Mouse (Mus musculus) adrenal gland, adult 8-10 months (tissue): ENCODE measurements around the gene D430042O09Rik. TPM values are rescaled to one million over a fixed set of nuclear protein-coding genes. Genes with fewer than 3 reads are reported as not detected.

Experiments
- DNase-seq: peaks from one replicate; pipeline ENCODE4 v3.0.0; 2022
- total RNA-seq, 4 experiments: library from RNA; stranded (reverse); gene quantifications; 2 replicates each; pipeline ENCODE4 v1.2.4; 2022

D430042O09Rik gene
- total RNA-seq, 4 experiments from 2014 or later: 29.6 to 39.5 (median 34.4) TPM

GRCm38 (mm10) chr7:125812721-125813120 lies 105.0 kb downstream of the D430042O09Rik start:
- no peak for DNase-seq

DNA sequence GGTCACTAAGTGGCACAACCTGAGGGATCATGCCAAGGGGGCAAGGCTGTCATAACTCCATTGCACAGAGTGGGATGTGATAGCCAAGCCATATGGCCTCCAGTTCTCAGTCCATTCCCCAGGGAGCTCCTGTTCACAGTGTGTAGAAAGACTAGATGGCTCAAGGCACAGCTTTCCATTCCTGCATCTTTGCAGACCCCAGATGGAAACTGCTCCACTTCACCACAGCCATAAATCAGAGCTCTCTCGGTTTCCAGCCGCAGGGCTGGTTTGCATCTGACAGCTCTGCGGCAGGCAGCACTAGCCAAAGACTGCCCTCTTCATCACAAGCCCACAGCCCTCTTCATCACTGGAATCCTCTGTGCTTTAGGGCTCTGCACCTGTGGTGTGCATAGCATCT lies 108.0 kb downstream of the D430042O09Rik start:
- no peak for DNase-seq

DNA sequence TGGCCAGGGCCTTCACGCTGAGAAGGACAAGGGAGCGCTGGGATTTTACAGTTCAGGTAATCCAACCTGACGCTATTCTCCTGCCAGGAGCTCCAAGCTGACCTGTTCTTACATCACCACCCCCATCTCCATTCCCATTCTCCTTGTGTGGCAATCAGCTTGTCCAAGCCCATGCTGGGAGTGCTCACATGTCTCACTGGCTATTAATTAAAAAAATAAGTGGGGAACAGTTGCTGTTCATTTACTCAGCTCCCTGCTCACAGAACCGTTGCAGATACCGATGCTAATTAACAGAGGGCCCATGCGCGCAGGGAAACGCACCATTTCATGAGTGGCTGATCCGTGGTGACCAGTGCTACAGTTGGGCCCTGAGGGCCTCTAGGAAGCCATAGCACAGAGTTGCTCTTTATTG lies 110.6 kb downstream of the D430042O09Rik start:
- DNase-seq: no peak

DNA sequence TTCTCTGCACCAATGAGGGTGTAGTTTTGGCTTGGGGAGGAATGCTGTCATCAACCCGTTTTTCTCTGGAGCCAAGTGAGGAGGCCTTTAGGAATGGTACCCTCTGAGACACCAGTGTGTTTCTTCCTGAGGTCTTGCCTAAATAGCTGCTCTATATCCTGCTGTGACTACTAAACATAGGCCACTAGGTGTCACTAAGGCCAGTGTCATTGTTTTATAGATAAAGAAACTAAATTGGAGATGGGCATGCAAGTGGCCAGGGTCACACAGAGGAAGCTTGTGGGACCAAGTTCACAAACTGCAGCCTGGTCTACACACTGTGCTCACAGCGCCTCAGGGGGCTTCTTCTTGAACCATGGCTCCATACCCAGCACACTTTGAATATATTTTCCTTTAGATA lies 112.5 kb downstream of the D430042O09Rik start:
- DNase-seq: no peak

DNA sequence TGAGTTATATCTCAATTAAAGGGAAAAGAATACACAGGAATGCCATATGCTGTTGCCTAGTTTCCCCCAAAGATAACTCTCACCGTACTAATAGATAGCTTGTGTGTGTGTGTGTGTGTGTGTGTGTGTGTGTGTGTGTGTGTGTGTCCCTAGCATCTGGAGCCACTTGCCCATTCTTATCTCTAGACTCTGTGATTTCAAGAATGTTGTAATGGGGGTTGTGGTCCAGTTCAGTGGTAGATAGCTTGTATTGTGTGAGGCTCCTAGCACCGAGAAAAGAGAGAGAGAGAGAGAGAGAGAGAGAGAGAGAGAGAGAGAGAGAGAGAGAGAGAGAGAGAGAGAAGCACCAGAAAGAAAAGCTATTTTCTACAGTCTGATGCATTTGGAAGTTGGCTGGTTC lies 118.7 kb downstream of the D430042O09Rik start:
- DNase-seq: no peak

DNA sequence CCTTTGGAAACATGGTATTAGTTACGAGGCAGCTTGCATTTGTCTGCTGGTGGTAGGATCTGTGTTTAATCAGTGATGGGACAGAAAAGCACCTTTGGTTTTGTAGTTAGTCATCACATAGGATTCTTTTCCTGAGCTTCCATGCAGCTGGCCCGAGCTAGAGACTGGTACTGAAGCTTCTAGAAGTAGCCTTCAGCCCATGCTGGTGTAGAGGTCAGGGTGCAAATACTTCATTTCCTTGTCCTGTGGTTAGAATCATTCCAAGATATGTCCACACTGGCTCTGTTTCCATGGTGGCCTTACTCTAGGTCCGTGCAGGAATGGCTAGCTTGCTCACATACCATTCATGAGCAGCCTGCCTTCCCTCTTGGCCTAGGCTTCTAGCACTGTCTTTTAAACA lies 119.2 kb downstream of the D430042O09Rik start:
- peak; percentile 18 for DNase-seq

DNA sequence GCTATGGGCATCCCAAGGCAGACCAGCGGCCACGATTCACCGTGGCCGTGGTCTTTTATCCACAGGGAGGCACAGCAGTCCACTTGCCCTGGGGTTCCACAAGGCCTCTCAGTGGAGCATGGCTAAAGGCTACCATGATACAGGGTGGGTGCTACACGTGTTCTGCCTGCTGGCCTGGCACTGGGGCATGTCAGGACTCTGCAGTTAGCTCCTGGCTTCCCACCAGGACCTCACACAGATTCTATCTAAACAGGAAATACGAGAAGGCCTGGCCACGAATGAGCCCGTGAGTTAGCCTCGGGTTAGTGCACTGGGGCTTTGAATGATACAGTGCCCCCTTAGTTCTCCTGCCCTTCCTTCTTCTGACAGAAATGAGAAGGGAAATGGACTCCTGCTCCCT lies 119.7 kb downstream of the D430042O09Rik start:
- no peak for DNase-seq

DNA sequence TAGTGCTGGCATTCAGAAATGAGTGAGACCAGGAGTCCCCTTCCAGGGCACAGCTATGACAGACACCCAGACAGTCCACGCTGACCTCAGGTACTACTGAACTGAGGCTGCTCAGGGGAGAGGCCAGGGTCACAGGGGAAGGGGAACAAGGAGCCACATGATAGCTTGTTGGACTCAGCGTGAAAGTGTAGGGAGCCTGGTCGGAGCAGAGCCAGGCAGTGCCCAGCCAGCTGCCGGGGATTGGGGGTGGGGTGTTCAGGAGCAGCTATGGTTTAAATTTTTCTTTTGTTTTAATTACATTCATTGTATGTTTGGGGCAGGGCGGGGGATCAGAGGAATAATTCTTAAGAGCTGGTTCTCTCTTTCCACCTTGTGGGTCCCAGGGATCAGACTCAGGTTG lies 120.9 kb downstream of the D430042O09Rik start:
- no peak for DNase-seq

DNA sequence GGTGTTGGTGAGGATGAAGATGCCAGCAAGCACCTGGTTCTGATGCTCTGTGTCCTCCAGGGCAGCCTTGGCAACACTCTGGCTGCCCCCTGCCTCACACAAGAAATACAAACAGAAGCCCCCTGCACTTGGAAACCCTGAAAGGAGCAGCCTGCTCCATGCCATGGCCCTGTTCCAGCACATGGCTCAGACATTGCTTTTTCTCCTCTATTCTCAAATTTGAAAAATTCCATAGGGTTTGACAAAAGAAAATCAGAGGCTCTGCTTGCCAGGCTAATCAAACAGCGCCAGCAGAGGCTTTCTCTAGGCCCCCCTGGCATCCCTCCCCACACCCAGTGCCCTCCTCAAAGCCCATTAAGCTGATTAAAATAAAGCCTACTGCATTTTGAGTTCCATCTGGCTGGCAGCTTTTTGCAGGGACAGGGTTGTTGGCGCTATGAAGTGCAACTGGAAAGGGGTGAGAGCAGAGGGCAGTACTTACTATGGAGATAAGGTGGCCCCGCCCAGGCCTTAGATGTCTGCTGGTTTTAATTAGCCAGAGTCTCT lies 121.5 kb downstream of the D430042O09Rik start:
- DNase-seq: no peak

- DNase-seq: no peak
These were observed 125.1 kb downstream of the D430042O09Rik start for GRCm38 (mm10) chr7:125832767-125833166.

GRCm38 (mm10) chr7:125833471-125833870 lies 125.8 kb downstream of the D430042O09Rik start:
- DNase-seq: no peak

- no peak for DNase-seq
These were observed 130.5 kb downstream of the D430042O09Rik start for GRCm38 (mm10) chr7:125838078-125838742.

DNA sequence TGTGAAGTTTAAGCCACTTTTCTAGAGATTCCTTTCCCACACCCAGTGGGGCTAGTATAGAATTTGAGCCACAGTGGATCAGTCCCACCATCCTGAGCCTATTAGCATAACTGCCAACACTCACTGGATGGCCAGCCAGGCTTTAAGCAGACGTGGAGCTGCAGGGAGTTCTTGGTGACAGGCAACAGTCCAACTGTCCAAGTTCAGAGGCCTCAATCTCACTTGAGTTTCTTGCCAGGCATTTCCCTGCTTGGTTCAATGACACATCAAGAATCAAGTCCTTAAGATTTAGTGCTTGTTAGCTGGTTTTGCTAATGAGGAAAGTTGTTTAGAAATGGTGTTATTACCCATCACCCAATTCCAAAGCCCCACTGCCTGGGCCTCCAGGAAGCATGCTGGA lies 137.9 kb downstream of the D430042O09Rik start:
- DNase-seq: no peak

- no peak for DNase-seq
These were observed 139.3 kb downstream of the D430042O09Rik start for GRCm38 (mm10) chr7:125846866-125847527.

DNA sequence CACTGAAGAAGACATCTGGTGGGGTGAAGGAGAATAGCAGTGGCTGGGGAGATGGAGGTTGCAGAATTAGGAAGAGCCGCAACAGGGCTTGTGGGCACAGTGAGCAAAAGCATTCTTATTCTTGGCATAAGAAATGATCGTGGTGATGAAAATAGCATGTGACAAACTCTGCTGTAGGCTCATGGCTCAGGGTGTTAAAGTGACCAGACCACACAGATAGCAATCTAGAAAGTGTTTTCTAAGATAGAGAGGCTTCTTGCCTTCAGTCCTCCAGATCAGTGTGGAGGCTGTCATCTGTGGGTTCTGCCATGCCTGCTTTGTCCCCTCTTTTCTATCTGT lies 139.8 kb downstream of the D430042O09Rik start:
- DNase-seq: no peak

GRCm38 (mm10) chr7:125859564-125859963 lies 151.9 kb downstream of the D430042O09Rik start:
- DNase-seq: no peak

DNA sequence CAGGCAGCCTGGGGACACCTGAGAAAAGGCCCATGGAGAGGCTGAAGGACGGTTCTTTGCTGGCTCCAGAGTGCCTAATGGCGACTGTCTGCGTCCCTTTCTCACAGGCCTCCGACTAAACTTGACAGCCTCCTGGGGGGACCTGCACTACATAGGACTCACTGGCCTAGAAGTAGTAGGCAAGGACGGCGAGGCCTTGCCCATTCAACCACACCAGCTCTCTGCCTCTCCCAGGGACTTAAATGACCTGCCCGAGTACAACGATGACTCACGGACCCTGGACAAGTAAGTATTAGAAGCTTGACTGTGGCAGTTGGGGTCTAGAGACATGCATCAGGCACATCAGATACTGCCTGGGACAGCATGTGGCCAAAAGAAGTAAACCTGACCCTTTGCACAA lies 152.7 kb downstream of the D430042O09Rik start:
- peak; percentile 52 for DNase-seq

- no peak for DNase-seq
These were observed 156.3 kb downstream of the D430042O09Rik start for GRCm38 (mm10) chr7:125864026-125864425.

- DNase-seq: peak; percentile 59
These were observed 157.5 kb downstream of the D430042O09Rik start for GRCm38 (mm10) chr7:125865234-125865633.

DNA sequence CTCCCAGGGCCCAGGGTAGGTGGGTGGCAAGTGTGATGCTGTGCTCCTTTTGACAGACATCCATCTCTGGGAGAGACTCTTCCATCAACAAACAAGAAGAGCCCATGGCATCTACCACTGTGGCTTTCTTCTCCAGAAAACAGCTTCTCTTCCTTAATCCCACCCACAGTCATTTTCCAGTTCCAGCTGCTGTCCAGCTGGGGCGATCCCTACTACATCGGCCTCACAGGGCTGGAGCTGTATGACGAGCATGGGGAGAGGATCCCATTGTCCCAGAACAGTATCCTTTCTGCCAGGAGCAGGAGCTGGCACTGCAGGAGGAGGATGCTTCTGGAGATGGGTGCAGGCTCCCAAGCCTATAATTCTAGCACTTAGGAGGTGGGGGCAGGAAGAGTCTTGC lies 160.9 kb downstream of the D430042O09Rik start:
- DNase-seq: no peak

DNA sequence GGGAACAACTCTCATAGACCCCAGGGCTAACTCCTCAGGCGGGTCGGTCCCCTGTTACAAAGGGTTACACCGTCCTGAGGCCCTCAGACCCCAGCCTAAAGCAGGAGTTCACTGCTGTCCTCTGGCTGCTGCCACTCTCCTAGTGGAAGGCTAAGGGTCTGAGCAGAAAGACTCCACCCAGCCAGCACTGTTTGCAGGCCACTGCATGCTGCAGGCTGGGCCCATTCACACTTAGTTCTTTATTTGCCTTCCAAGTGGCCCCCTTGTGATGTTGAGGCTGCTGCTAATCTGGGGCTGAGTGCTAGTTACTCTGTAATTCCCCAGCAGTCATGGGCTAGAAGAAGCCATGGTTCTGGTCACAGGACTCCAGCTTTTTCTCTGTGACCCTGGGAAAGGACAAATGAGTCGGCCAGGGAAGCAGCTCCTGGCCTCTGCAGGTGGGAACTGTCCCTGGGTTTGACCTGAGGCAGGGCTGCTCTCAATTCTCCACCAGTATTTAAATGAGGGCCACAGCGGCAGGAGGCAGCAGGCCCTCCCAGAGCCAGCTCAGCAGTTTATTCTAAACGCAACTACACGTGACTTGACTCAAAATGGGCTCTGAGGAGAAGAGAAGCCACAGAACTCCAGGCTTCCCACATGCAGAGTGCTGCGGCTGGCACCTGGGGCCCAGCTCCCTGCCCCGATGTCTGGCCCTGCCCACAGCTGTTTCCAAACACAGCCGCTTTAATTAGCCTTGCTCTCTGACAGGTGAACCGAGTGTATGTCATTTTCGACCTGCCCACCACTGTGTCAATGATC lies 163.9 kb downstream of the D430042O09Rik start:
- no peak for DNase-seq

GRCm38 (mm10) chr7:125872202-125872580 lies 164.5 kb downstream of the D430042O09Rik start:
- DNase-seq: peak; percentile 62

- no peak for DNase-seq
These were observed 165.2 kb downstream of the D430042O09Rik start for GRCm38 (mm10) chr7:125872874-125873273.
